Mouse (Mus musculus) liver, embryonic 14.5 days (tissue): Measurements from ENCODE around the gene Ddx52.

ENCODE experiments used
- CTCF ChIP-seq: IDR thresholded peaks from 2 replicates; pipeline ENCODE4 v1.5.1; 2016; ENCODE audit warnings: antibody characterized with exemption, low read depth, control low read depth
- EP300 ChIP-seq: IDR thresholded peaks from 2 replicates; pipeline ENCODE4 v1.6.1; 2016; ENCODE audit warnings: antibody characterized with exemption, low read depth

DNA sequence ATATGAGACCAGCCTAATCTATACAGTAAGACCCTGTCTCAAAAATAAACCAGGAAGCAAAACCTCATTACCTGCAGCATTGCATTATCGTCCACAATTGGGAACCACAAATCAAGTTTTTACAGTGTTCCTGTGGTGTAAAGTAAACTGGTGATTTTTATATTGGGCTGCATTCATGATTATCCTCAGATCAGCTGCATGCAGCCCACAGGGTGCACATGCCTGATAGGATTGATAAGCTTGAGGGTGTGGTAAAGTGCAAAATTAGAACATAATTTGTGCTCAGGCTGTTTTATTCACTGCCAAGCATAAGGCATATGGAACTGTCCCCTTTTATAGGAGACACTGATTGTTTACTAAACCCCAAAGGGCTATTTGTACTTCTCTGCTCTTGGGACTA is 33.6 kb downstream of the Ddx52 start:
- no peak for TF ChIP-seq CTCF
- peak; percentile 75 for TF ChIP-seq EP300
